Comparison of ENCODE assay signal across 26 mouse cellular contexts in the genomic region with DNA sequence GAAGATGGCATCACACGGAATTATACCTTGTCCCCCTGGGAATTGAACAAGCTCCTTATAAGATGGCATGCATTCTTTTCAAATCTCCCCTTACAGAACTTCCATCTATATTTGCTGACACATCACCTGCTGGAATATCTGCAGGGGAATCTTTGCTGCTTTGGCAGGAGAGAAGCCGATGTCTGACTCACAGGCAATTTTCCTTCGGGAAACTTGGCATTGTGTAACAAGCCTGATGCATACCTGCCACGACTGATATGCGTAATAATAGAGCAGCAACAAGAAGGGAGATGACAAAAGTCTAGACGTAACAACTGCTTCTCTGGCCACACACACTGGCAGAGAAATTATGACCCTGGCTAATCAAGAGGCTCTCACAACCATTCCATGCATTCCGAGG.
"Had no signal": no experiment of that assay in that cellular context is flagged by ENCODE, and none has a peak within 500 bp of the region (broad histone marks: within the 10 kb centered on the region; RNA-seq: fewer than 3 reads in every experiment).

No protein-coding gene starts in this region.

- H3K4me3 ChIP-seq: kidney, embryonic 15.5 days; limb, embryonic 10.5 days; limb, embryonic 13.5 days; liver, embryonic 12.5 days; liver, embryonic 15.5 days; lung, embryonic 15.5 days; megakaryocyte, embryonic 14.5 days; myocyte; neural tube, embryonic 13.5 days had no signal

- H3K9me3 ChIP-seq: kidney, embryonic 15.5 days; limb, embryonic 10.5 days; limb, embryonic 13.5 days; liver, embryonic 12.5 days; liver, embryonic 15.5 days; lung, embryonic 15.5 days; megakaryocyte, embryonic 14.5 days; neural tube, embryonic 13.5 days had no signal

- H3K4me2 ChIP-seq: kidney, embryonic 15.5 days; limb, embryonic 13.5 days; liver, embryonic 12.5 days; liver, embryonic 15.5 days; lung, embryonic 15.5 days; midbrain, embryonic 11.5 days; neural tube, embryonic 13.5 days had no signal

- ATAC-seq: liver, embryonic 12.5 days had no signal

- H3K27ac ChIP-seq: kidney, embryonic 15.5 days; limb, embryonic 10.5 days; limb, embryonic 13.5 days; liver, embryonic 12.5 days; liver, embryonic 15.5 days; lung, embryonic 15.5 days; neural tube, embryonic 13.5 days; stomach, postnatal 0 days had no signal

- DNase-seq: kidney, adult 8-10 months; kidney, postnatal 10 days; kidney, postnatal 36 days; layer of hippocampus, adult 9-11 months; liver; lung, adult 18-20 months; lung, postnatal 10 days; lung, postnatal 36 days; midbrain, embryonic 14.5 days; retina, postnatal 1 day; right cerebral cortex, postnatal 14 days; right cerebral cortex, postnatal 4 days; thymus, adult 2 months; thymus, postnatal 14 days; thymus, postnatal 4 days had no signal

- H3K27me3 ChIP-seq: liver, embryonic 15.5 days; lung, embryonic 15.5 days; neural tube, embryonic 13.5 days had no signal

- H3K36me3 ChIP-seq: kidney, embryonic 15.5 days; limb, embryonic 10.5 days; limb, embryonic 13.5 days; liver, embryonic 12.5 days; liver, embryonic 15.5 days; lung, embryonic 15.5 days; neural tube, embryonic 13.5 days had no signal

- H3K9ac ChIP-seq: kidney, embryonic 15.5 days; limb, embryonic 13.5 days; liver, embryonic 12.5 days; liver, embryonic 15.5 days; lung, embryonic 15.5 days; neural tube, embryonic 13.5 days had no signal

- H3K4me1 ChIP-seq: liver, embryonic 12.5 days; liver, embryonic 15.5 days had no signal
